In genomic region chr3:68059162-68059800, GRCm38 (mm10) we compare ENCODE assay signal across 9 mouse cellular contexts. TPM values are rescaled to one million over a fixed set of nuclear protein-coding genes. Genes with fewer than 3 reads are reported as not detected.
DNase-seq lines count a peak whose midpoint lies in the region; ATAC-seq and TF ChIP-seq lines count a peak whose summit lies in the region.
"Had no signal": no experiment of that assay in that cellular context is flagged by ENCODE, and none has a peak within 500 bp of the region (broad histone marks: within the 10 kb centered on the region; RNA-seq: fewer than 3 reads in every experiment).

No protein-coding gene starts in this region.

- 39% methylated on average over 2 of the region's 2 CpGs for WGBS in midbrain, postnatal 0 days

- TF ChIP-seq CTCF in cortical plate, adult 2 months (IDR thresholded peaks at IDR 0.05; ENCODE audit: extremely low read depth, insufficient read depth, low read length), result peak; percentile 89
- TF ChIP-seq CTCF in midbrain, postnatal 0 days (IDR thresholded peaks at IDR 0.05), result peak; percentile 91

- no peaks in the 10 kb centered on the region for H3K27me3 ChIP-seq in midbrain, postnatal 0 days (ENCODE audit: insufficient read depth, low read length)
- H3K27me3 ChIP-seq: lung, embryonic 15.5 days had no signal

- TF ChIP-seq POLR2A in cortical plate, adult 2 months (IDR thresholded peaks at IDR 0.05; ENCODE audit: extremely low read depth, insufficient read depth, low read length), result no peak

- no peak overlapping the region for H3K4me2 ChIP-seq in midbrain, postnatal 0 days (ENCODE audit: low read depth, low read length, poor library complexity, severe bottlenecking)
- H3K4me2 ChIP-seq: lung, embryonic 15.5 days had no signal

- no peak overlapping the region for H3K9ac ChIP-seq in midbrain, postnatal 0 days (replicated peaks; ENCODE audit: low read length, poor library complexity, severe bottlenecking)
- H3K9ac ChIP-seq: lung, embryonic 15.5 days had no signal

- ATAC-seq in midbrain, postnatal 0 days (ENCODE audit: low FRiP score), result peak; percentile 55; the same call in 1 of the 2 replicates

- H3K4me3 ChIP-seq in cortical plate, adult 2 months (ENCODE audit: insufficient read depth, low read length), result no peak overlapping the region
- H3K4me3 ChIP-seq in midbrain, postnatal 0 days (ENCODE audit: low read depth, low read length), result no peak overlapping the region
- H3K4me3 ChIP-seq: lung, embryonic 15.5 days had no signal

- peaks cover 1% of the 10 kb centered on the region; the same call in 1 of the 2 replicates for H3K4me1 ChIP-seq in cortical plate, adult 2 months (ENCODE audit: control insufficient read depth, insufficient read depth, low read length)
- no peaks in the 10 kb centered on the region for H3K4me1 ChIP-seq in midbrain, postnatal 0 days (ENCODE audit: insufficient read depth, low read length)
- H3K4me1 ChIP-seq: lung, embryonic 15.5 days had no signal

- peak; percentile 21 to 44 for DNase-seq in cerebellum, postnatal 25 days
- no peak for DNase-seq in cerebellum, adult 9-11 months
- peak; percentile 34 for DNase-seq in 3T3-L1 (ENCODE audit: low read depth, low spot score)
- peak; percentile 20 to 38 for DNase-seq in kidney, adult 8-10 months
- peak; percentile 75 for DNase-seq in midbrain, postnatal 0 days (ENCODE audit: low spot score)
- DNase-seq in natural killer cell, adult 2 months (ENCODE audit: low spot score in 2 of 2), result no peak
- no peak for DNase-seq in adrenal gland, postnatal 25 days

- H3K36me3 ChIP-seq in midbrain, postnatal 0 days (ENCODE audit: insufficient read depth, low read length), result no peaks in the 10 kb centered on the region
- H3K36me3 ChIP-seq: lung, embryonic 15.5 days had no signal

- no peaks in the 10 kb centered on the region for H3K9me3 ChIP-seq in midbrain, postnatal 0 days (ENCODE audit: low read length)
- H3K9me3 ChIP-seq: lung, embryonic 15.5 days had no signal

- H3K27ac ChIP-seq in cortical plate, adult 2 months (ENCODE audit: insufficient read depth, low read length), result no peak overlapping the region
- H3K27ac ChIP-seq in midbrain, postnatal 0 days (ENCODE audit: low read depth, low read length), result no peak overlapping the region
- H3K27ac ChIP-seq: lung, embryonic 15.5 days had no signal

RNA-seq across cellular contexts. Expression of gene Schip1, which starts 5.3 kb away (rescaled TPM):
- 207 and 221 TPM in 2 replicates for polyA plus RNA-seq in cortical plate, adult 2 months (2012; rRNA removed)
- total RNA-seq in midbrain, postnatal 0 days (2014; rRNA removed), result 105 and 108 TPM in 2 replicates
- polyA plus RNA-seq in midbrain, postnatal 0 days (2015; fragmentation: Nextera tagmentation; extraction: Ambion mirVana), result 154 and 157 TPM in 2 replicates
- total RNA-seq in adrenal gland, postnatal 25 days (2021), result 17.1 and 23.1 TPM in 2 replicates

Comparison
In these comparisons a context has a peak if more than half of its experiments do, and no peak if none do; other contexts are left out.
1. DNase-seq: peak in cerebellum, postnatal 25 days (2 of 2), 3T3-L1 (single experiment), kidney, adult 8-10 months (2 of 2) and midbrain, postnatal 0 days (single experiment); none in cerebellum, adult 9-11 months (single experiment), natural killer cell, adult 2 months (0 of 2) and adrenal gland, postnatal 25 days (single experiment).